Mouse (Mus musculus) embryonic facial prominence, embryonic 11.5 days (tissue): ENCODE results near the gene Zfp385b. TPM values are rescaled to one million over a fixed set of nuclear protein-coding genes. Genes with fewer than 3 reads are reported as not detected.

Source experiments
- ATAC-seq: fragments of 200-750 bp; cut with Nextera tagmentation; replicated peaks from 2 replicates; pipeline ENCODE4 v1.8.0; 2017; ENCODE audit warnings: low read depth; ENCODE audit not compliant: insufficient number of reproducible peaks, low FRiP score, low TSS enrichment
- DNase-seq: peaks from one replicate; pipeline ENCODE4 v3.0.0-alpha.2; 2015; ENCODE audit warnings: low spot score
- H3K27ac ChIP-seq: fragments of 300-500 bp; sonication (generic); replicated peaks from 2 replicates; pipeline ENCODE4 v1.5.1; 2014; ENCODE audit warnings: mild to moderate bottlenecking, low read depth, low read length, control low read depth
- H3K27me3 ChIP-seq: fragments of 300-500 bp; sonication (generic); 2 replicates; pipeline ENCODE4 v1.6.1; 2014; ENCODE audit warnings: mild to moderate bottlenecking, low read length, moderate library complexity, mixed read lengths; ENCODE audit not compliant: control insufficient read depth, insufficient read depth
- H3K36me3 ChIP-seq: fragments of 300-500 bp; sonication (generic); replicated peaks from 2 replicates; pipeline ENCODE4 v1.6.1; 2014; ENCODE audit warnings: low read depth, mild to moderate bottlenecking, low read length, moderate library complexity, mixed read lengths; ENCODE audit not compliant: control insufficient read depth, insufficient read depth
- H3K4me1 ChIP-seq: fragments of 300-500 bp; sonication (generic); 2 replicates; pipeline ENCODE4 v1.6.1; 2014; ENCODE audit warnings: low read length, mixed read lengths; ENCODE audit not compliant: control insufficient read depth, insufficient read depth
- H3K4me2 ChIP-seq: fragments of 300-500 bp; sonication (generic); 2 replicates; pipeline ENCODE4 v1.6.1; 2014; ENCODE audit warnings: low read depth, mild to moderate bottlenecking, control low read depth, low read length, moderate library complexity
- H3K4me3 ChIP-seq: fragments of 300-500 bp; sonication (generic); 2 replicates; pipeline ENCODE4 v1.5.1; 2014; ENCODE audit warnings: low read depth, low read length, control low read depth
- H3K9ac ChIP-seq: fragments of 300-500 bp; sonication (generic); replicated peaks from 2 replicates; pipeline ENCODE4 v1.6.1; 2014; ENCODE audit warnings: mild to moderate bottlenecking, control low read depth, low read length
- H3K9me3 ChIP-seq: fragments of 300-500 bp; sonication (generic); replicated peaks from 2 replicates; pipeline ENCODE4 v1.6.1; 2016; ENCODE audit warnings: mild to moderate bottlenecking, low read length, inconsistent platforms, mixed read lengths; ENCODE audit not compliant: control insufficient read depth
- WGBS: fragments of 180-500 bp; shearing (Covaris S2); extraction: QIAGEN DNeasy Blood & Tissue Kit; methylation state at CpG from one replicate; pipeline ENCODE4 v1.1.7; 2014; 5-methylcytosine and 5-hydroxymethylcytosine counted together
- polyA plus RNA-seq: library from polyadenylated mRNA; unstranded; fragments of >200 nt; fragmentation: Nextera tagmentation; extraction: Ambion mirVana; gene quantifications from 2 replicates; pipeline ENCODE4 v1.2.1, GENCODE M21; 2014

Zfp385b gene
- polyA plus RNA-seq, 1 experiment from 2014 or later: 1.7 TPM

DNA sequence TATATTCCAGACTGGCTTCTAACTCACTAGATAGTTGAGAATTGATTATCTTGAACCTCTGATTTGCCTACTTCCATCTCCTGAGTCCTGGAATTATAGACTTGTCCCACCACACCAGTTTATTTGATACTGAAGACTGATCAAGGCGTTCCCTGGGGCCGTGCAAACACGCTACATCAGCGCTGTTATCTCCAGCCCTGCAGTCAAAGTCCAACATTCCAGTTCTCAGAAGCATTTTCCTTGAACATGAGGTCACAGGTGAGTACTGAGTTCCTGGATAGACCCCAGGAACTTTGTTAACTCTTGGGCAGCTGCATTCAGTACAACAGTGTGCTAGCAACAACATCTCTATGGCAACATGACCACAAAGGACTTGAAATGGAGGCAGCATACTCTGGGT is 297.2 kb downstream of the Zfp385b start:
- no peak for ATAC-seq
- WGBS: 40% methylated on average over 4 of the region's 4 CpGs
- Histone ChIP-seq H3K4me1 (no peaks in the 10 kb centered on the region), H3K27me3 (no peaks in the 10 kb centered on the region), H3K4me3 (no peak overlapping the region), H3K9me3 (no peaks in the 10 kb centered on the region), H3K9ac (no peak overlapping the region), H3K4me2 (no peak overlapping the region), H3K36me3 (no peaks in the 10 kb centered on the region), H3K27ac (no peak overlapping the region)
- DNase-seq: no peak

- no peaks in the 10 kb centered on the region for H3K27me3 ChIP-seq
- H3K4me2 ChIP-seq: peak overlapping the region; percentile 65
- H3K9me3 ChIP-seq: no peaks in the 10 kb centered on the region
- no peaks in the 10 kb centered on the region for H3K4me1 ChIP-seq
- peak overlapping the region; percentile 31 for H3K4me3 ChIP-seq
- peak overlapping the region; percentile 34; the same call in 1 of the 2 replicates for H3K9ac ChIP-seq
- H3K36me3 ChIP-seq: no peaks in the 10 kb centered on the region
- no peak overlapping the region for H3K27ac ChIP-seq
- ATAC-seq: 0 out of 2 replicates have a peak, but pooled peaks have one; percentile 42
- 0% methylated on average over 14 of the region's 14 CpGs for WGBS
- peak; percentile 55 for DNase-seq
These were observed 300.1 kb downstream of the Zfp385b start for GRCm38 (mm10) chr2:77519341-77519740.

- no peak overlapping the region for H3K27ac ChIP-seq
- 4% methylated on average over 8 of the region's 8 CpGs for WGBS
- ATAC-seq: no peak
- H3K4me2 ChIP-seq: peak overlapping the region; percentile 65
- H3K4me3 ChIP-seq: no peak overlapping the region
- H3K4me1 ChIP-seq: no peaks in the 10 kb centered on the region
- H3K9me3 ChIP-seq: no peaks in the 10 kb centered on the region
- no peak overlapping the region for H3K9ac ChIP-seq
- no peaks in the 10 kb centered on the region for H3K27me3 ChIP-seq
- peak; percentile 22 for DNase-seq
- H3K36me3 ChIP-seq: no peaks in the 10 kb centered on the region
These were observed 300.7 kb downstream of the Zfp385b start for GRCm38 (mm10) chr2:77518693-77519092.

- Histone ChIP-seq H3K9ac (no peak overlapping the region), H3K9me3 (no peaks in the 10 kb centered on the region), H3K36me3 (no peaks in the 10 kb centered on the region), H3K4me1 (no peaks in the 10 kb centered on the region), H3K4me2 (no peak overlapping the region), H3K4me3 (no peak overlapping the region), H3K27me3 (no peaks in the 10 kb centered on the region), H3K27ac (no peak overlapping the region)
- 83% methylated on average over 5 of the region's 5 CpGs for WGBS
- DNase-seq (no peak), ATAC-seq (no peak)
These were observed 302.8 kb downstream of the Zfp385b start for GRCm38 (mm10) chr2:77516606-77517005.

DNA sequence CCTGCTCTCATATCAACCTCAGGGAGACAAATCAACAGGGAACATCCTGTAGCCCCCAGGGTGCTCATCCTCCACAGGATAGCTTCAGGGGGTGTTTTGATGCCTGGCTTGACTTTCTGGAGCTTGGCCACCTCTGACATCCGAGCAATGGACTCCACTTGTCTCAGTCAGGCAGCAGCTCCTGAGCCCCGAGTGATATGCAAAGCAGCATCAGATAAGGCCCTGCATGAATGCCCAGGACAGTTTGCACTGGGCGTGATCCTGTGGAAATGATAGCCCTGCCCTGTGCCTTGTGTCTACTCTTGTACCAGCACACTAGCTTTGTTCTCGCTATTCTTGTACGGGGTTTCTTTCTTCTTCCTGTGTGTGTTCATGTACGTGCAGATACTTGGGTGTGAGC is 303.8 kb downstream of the Zfp385b start:
- ATAC-seq (no peak), DNase-seq (no peak)
- Histone ChIP-seq H3K4me2 (no peak overlapping the region), H3K9me3 (no peaks in the 10 kb centered on the region), H3K27me3 (no peaks in the 10 kb centered on the region), H3K4me3 (no peak overlapping the region), H3K9ac (no peak overlapping the region), H3K4me1 (no peaks in the 10 kb centered on the region), H3K36me3 (no peaks in the 10 kb centered on the region), H3K27ac (no peak overlapping the region)
- WGBS: 58% methylated on average over 6 of the region's 6 CpGs

- 66% methylated on average over 7 of the region's 7 CpGs for WGBS
- no peak overlapping the region for H3K27ac ChIP-seq
- no peak overlapping the region for H3K9ac ChIP-seq
- DNase-seq: no peak
- no peaks in the 10 kb centered on the region for H3K36me3 ChIP-seq
- H3K4me2 ChIP-seq: no peak overlapping the region
- H3K4me1 ChIP-seq: no peaks in the 10 kb centered on the region
- no peak for ATAC-seq
- no peaks in the 10 kb centered on the region for H3K9me3 ChIP-seq
- no peaks in the 10 kb centered on the region for H3K27me3 ChIP-seq
- no peak overlapping the region for H3K4me3 ChIP-seq
These were observed 304.4 kb downstream of the Zfp385b start for GRCm38 (mm10) chr2:77515011-77515410.

GRCm38 (mm10) chr2:77514476-77514875 is 305.0 kb downstream of the Zfp385b start:
- no peak for DNase-seq
- Histone ChIP-seq H3K27ac (no peak overlapping the region), H3K4me1 (no peaks in the 10 kb centered on the region), H3K36me3 (no peaks in the 10 kb centered on the region), H3K4me3 (no peak overlapping the region), H3K27me3 (no peaks in the 10 kb centered on the region), H3K9me3 (no peaks in the 10 kb centered on the region), H3K9ac (no peak overlapping the region), H3K4me2 (no peak overlapping the region)
- 49% methylated on average over 4 of the region's 4 CpGs for WGBS
- no peak for ATAC-seq

DNA sequence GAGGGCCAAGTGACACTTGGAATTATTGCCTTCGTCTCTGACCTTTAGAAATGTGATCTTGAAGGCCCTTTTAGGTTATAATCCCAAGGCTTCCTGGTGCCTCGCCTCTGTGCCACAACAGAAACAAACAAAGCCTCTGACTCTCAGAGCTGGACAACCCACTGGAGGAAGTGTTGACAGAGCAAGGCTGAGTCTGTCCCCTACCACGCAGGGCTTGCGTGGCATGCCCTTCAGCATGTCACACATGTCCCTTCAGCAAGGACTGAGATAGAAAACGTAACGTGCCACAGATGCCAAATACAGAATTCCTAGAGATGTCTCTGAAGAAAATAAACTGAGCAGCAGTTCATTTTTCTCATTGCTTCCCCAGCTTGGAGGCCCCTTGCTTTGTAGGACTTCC is 310.7 kb downstream of the Zfp385b start:
- no peaks in the 10 kb centered on the region for H3K9me3 ChIP-seq
- H3K4me2 ChIP-seq: no peak overlapping the region
- H3K27ac ChIP-seq: no peak overlapping the region
- no peaks in the 10 kb centered on the region for H3K36me3 ChIP-seq
- ATAC-seq: no peak
- H3K27me3 ChIP-seq: no peaks in the 10 kb centered on the region
- WGBS: 67% methylated on average over 6 of the region's 6 CpGs
- no peaks in the 10 kb centered on the region for H3K4me1 ChIP-seq
- no peak for DNase-seq
- no peak overlapping the region for H3K4me3 ChIP-seq
- no peak overlapping the region for H3K9ac ChIP-seq
